Mouse (Mus musculus) left cerebral cortex, adult 8-10 months (tissue): ENCODE data around the gene Cldn18. TPM values are rescaled to one million over a fixed set of nuclear protein-coding genes. Genes with fewer than 3 reads are reported as not detected.

ENCODE experiments used
- DNase-seq, 2 experiments: peaks; one replicate each; pipeline ENCODE4 v3.0.0; 2022; ENCODE audit warnings: low spot score in 2 of 2
- total RNA-seq, 4 experiments: library from RNA; stranded (reverse); gene quantifications; 2 replicates each; pipeline ENCODE4 v1.2.4; 2022

Gene Cldn18
- total RNA-seq = not detected

GRCm38 (mm10) chr9:99717134-99717533, at the start of gene Cldn18:
TSS of gene Cldn18 (minus strand) at chr9:99717267.
- DNase-seq = no peak

- DNase-seq = peak in 1 of 2 experiments; percentile 12
Measured at GRCm38 (mm10) chr9:99763530-99763929, 46.5 kb upstream of the Cldn18 start.

GRCm38 (mm10) chr9:99750272-99750671, 33.2 kb upstream of the Cldn18 start:
- no peak for DNase-seq

GRCm38 (mm10) chr9:99748279-99748678, 31.2 kb upstream of the Cldn18 start:
- no peak for DNase-seq

GRCm38 (mm10) chr9:99747731-99748130, 30.7 kb upstream of the Cldn18 start:
- no peak for DNase-seq

- DNase-seq = peak; percentile 5 to 72
Measured at GRCm38 (mm10) chr9:99744548-99744947, 27.5 kb upstream of the Cldn18 start.

GRCm38 (mm10) chr9:99729943-99730646, 13.0 kb upstream of the Cldn18 start:
- peak; percentile 30 to 53 for DNase-seq

GRCm38 (mm10) chr9:99727819-99728218, 10.8 kb upstream of the Cldn18 start:
- DNase-seq = no peak

GRCm38 (mm10) chr9:99725278-99725677, 8.2 kb upstream of the Cldn18 start:
- no peak for DNase-seq

GRCm38 (mm10) chr9:99720011-99720410, 2.9 kb upstream of the Cldn18 start:
- DNase-seq = peak in 1 of 2 experiments; percentile 44

- no peak for DNase-seq
Measured at GRCm38 (mm10) chr9:99710297-99710696, 6.8 kb downstream of the Cldn18 start.

- DNase-seq = no peak
Measured at GRCm38 (mm10) chr9:99709588-99710248, 7.3 kb downstream of the Cldn18 start.

GRCm38 (mm10) chr9:99707425-99708126, 9.5 kb downstream of the Cldn18 start:
- DNase-seq = no peak

GRCm38 (mm10) chr9:99706264-99706663, 10.8 kb downstream of the Cldn18 start:
- no peak for DNase-seq

- no peak for DNase-seq
Measured at GRCm38 (mm10) chr9:99703711-99704110, 13.4 kb downstream of the Cldn18 start.

GRCm38 (mm10) chr9:99702215-99702614, 14.9 kb downstream of the Cldn18 start:
- no peak for DNase-seq

- no peak for DNase-seq
Measured at GRCm38 (mm10) chr9:99701187-99701586, 15.9 kb downstream of the Cldn18 start.

GRCm38 (mm10) chr9:99699752-99700389, 17.2 kb downstream of the Cldn18 start:
- DNase-seq = no peak

GRCm38 (mm10) chr9:99694961-99695360, 22.1 kb downstream of the Cldn18 start:
- no peak for DNase-seq

- DNase-seq = no peak
Measured at GRCm38 (mm10) chr9:99690386-99690785, 26.7 kb downstream of the Cldn18 start.

- no peak for DNase-seq
Measured at GRCm38 (mm10) chr9:99689796-99690195, 27.3 kb downstream of the Cldn18 start.
